Mouse (Mus musculus): Measurements from ENCODE around the gene Slc38a10. TPM values are rescaled to one million over a fixed set of nuclear protein-coding genes. Genes with fewer than 3 reads are reported as not detected.

Slc38a10 gene
- total RNA-seq, 4 experiments from 2014 or later = 36.3 to 53.3 (median 39.2) TPM

GRCm38 (mm10) chr11:120107026-120107425 lies 44.1 kb downstream of the Slc38a10 start:
- no peak for DNase-seq (ENCODE audit: low spot score in 2 of 2)

GRCm38 (mm10) chr11:120103431-120103997 lies 47.6 kb downstream of the Slc38a10 start:
- DNase-seq (ENCODE audit: low spot score in 2 of 2) = no peak

GRCm38 (mm10) chr11:120101036-120101435 lies 50.1 kb downstream of the Slc38a10 start:
- peak; percentile 29 to 51 for DNase-seq (ENCODE audit: low spot score in 2 of 2)

GRCm38 (mm10) chr11:120098588-120099511 lies 52.3 kb downstream of the Slc38a10 start, which contains the start of the genes Tepsin and Ndufaf8:
Gene Tepsin, minus strand, starts transcription at chr11:120098731.
Gene Ndufaf8, plus strand, starts transcription at chr11:120098928.
- peak; percentile 97 to 99 for DNase-seq (ENCODE audit: low spot score in 2 of 2)

GRCm38 (mm10) chr11:120092817-120093591 lies 58.1 kb downstream of the Slc38a10 start:
- DNase-seq (ENCODE audit: low spot score in 2 of 2) = no peak

GRCm38 (mm10) chr11:120090661-120091060 lies 60.5 kb downstream of the Slc38a10 start:
- DNase-seq (ENCODE audit: low spot score in 2 of 2) = no peak

GRCm38 (mm10) chr11:120086702-120087152 lies 64.4 kb downstream of the Slc38a10 start, which contains the start of gene Cep131:
Gene Cep131, minus strand, starts transcription at chr11:120086827.
- peak; percentile 96 to 97 for DNase-seq (ENCODE audit: low spot score in 2 of 2)

- DNase-seq (ENCODE audit: low spot score in 2 of 2) = peak; percentile 15 to 44
These were observed 65.1 kb downstream of the Slc38a10 start for GRCm38 (mm10) chr11:120085891-120086627.

- DNase-seq (ENCODE audit: low spot score in 2 of 2) = no peak
These were observed 70.9 kb downstream of the Slc38a10 start for GRCm38 (mm10) chr11:120080282-120080681.

GRCm38 (mm10) chr11:120076191-120076590 lies 75.0 kb downstream of the Slc38a10 start:
- no peak for DNase-seq (ENCODE audit: low spot score in 2 of 2)

GRCm38 (mm10) chr11:120072986-120073647 lies 78.0 kb downstream of the Slc38a10 start:
- DNase-seq (ENCODE audit: low spot score in 2 of 2) = no peak

GRCm38 (mm10) chr11:120071731-120072320 lies 79.3 kb downstream of the Slc38a10 start:
- no peak for DNase-seq (ENCODE audit: low spot score in 2 of 2)

- no peak for DNase-seq (ENCODE audit: low spot score in 2 of 2)
These were observed 80.1 kb downstream of the Slc38a10 start for GRCm38 (mm10) chr11:120071065-120071464.

GRCm38 (mm10) chr11:120070286-120070930 lies 80.7 kb downstream of the Slc38a10 start:
- DNase-seq (ENCODE audit: low spot score in 2 of 2) = no peak

- DNase-seq (ENCODE audit: low spot score in 2 of 2) = no peak
These were observed 81.9 kb downstream of the Slc38a10 start for GRCm38 (mm10) chr11:120069261-120069660.

- no peak for DNase-seq (ENCODE audit: low spot score in 2 of 2)
These were observed 83.3 kb downstream of the Slc38a10 start for GRCm38 (mm10) chr11:120067834-120068233.

GRCm38 (mm10) chr11:120065291-120065690 lies 85.9 kb downstream of the Slc38a10 start:
- no peak for DNase-seq (ENCODE audit: low spot score in 2 of 2)

GRCm38 (mm10) chr11:120064668-120065040 lies 86.5 kb downstream of the Slc38a10 start:
- no peak for DNase-seq (ENCODE audit: low spot score in 2 of 2)

GRCm38 (mm10) chr11:120064006-120064667 lies 87.0 kb downstream of the Slc38a10 start:
- no peak for DNase-seq (ENCODE audit: low spot score in 2 of 2)
